Mouse (Mus musculus): ENCODE results near the gene Olfr1164.

Olfr1164 gene

DNA sequence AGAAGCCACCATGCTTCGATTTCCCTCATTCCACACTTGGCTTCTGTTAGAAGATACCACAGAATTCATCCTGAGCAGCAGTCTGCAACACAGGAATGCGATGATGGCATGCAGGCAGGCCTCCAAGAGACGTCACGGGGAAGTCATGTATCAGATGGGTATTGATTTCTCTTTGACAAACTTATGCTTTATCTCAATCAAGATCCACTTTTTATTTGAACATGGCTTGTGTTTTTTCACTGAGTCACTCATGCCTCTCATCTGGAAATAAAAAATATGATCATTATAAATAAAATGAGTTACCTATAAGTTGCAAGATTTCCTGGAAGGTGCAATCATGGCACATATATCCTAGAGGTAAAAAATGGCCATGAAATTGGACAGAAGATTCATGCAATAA is at the start of gene Olfr1164:
Gene Olfr1164, minus strand, starts transcription at position 101 of the 400 bp plus-strand sequence.
- no peak for DNase-seq (ENCODE audit: low read depth, low spot score)

DNA sequence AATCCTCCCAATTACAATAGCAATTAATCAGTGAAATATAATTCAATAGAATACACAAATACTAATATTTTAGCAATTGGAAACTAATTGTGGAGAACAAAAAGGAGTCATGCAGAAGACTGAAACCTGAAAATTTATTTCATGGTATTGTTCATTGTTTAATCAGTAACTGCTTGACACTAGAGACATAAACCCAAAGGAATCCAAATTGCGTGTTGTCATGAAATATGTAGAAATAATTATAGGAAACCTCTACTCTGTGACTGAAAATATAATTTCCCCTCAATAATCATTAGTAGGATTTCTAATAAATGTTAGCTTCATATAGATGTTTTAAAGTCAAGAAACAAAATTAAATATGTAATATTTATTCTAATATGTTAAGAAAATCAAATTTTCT is 34.4 kb upstream of the Olfr1164 start, which contains the start of gene Olfr1166:
Gene Olfr1166, minus strand, starts transcription at position 101 of the 400 bp plus-strand sequence.
- no peak for DNase-seq (ENCODE audit: low read depth, low spot score)

DNA sequence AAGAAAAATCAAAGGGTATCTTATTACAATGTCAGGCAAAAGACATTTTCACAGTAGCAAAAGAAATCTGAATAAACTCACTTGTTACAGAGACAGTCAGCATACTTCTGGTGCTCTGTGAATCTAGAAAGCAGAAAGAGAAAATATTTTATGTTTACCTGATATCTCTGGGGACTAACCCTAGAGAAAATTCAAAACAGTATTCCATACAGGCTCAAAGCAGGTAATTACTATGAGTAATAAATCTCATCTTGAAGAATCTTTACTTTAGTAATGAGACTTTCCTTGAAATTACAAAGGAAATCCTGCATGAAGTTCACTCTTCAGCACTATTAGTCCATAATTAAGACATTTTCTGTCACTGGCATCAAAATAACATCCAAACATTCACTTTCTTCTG is 22.0 kb downstream of the Olfr1164 start, which contains the start of gene Olfr1163:
Gene Olfr1163, minus strand, starts transcription at position 101 of the 400 bp plus-strand sequence.
- no peak for DNase-seq (ENCODE audit: low read depth, low spot score)

DNA sequence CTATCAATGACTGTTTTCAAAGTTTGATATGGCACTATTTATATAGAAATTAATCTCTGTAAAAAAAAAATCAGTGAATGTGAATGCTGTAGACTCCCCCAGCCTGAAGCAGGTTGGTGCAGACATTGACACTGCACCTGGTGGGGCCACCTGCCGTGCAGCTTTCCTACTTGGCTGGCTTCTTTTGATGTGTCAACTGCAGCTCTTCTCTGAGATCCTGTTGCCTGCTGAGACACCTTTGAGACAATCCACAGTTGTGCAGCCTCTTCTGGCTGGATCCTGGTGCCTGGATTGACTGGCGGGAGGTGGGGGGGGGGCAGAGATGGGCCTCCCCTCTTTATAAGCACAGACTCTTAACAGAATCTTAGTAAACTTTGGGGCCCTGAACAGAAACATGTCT is 30.2 kb downstream of the Olfr1164 start:
- DNase-seq (ENCODE audit: low read depth, low spot score) = no peak

DNA sequence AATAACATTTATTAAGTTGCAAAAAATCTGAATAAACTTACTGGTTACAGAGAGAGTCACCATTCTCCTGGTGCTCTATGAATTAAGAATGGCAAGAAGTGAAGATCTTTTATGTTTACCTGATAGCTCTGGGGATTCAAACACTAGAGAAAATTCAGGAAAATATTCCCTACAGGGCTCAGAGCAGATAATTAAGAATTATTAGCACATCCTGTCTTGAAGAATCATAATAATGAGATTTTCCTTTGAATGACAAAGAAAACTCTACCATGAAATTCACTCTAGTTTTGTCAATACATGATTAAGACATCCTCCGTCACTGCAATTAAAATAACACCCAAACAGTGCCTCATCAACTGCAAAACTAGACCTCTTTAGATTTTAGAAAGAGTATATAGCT is 42.7 kb downstream of the Olfr1164 start, which contains the start of gene Olfr1162:
Gene Olfr1162, minus strand, starts transcription at position 101 of the 400 bp plus-strand sequence.
- no peak for DNase-seq (ENCODE audit: low read depth, low spot score)
